Mouse (Mus musculus) hindbrain, embryonic 12.5 days (tissue): ENCODE results near the gene Hcrt. TPM values are rescaled to one million over a fixed set of nuclear protein-coding genes. Genes with fewer than 3 reads are reported as not detected.

Source experiments
- ATAC-seq: fragments of 200-750 bp; cut with Nextera tagmentation; 2 replicates; pipeline ENCODE4 v1.8.0; 2017; ENCODE audit warnings: moderate TSS enrichment; ENCODE audit not compliant: low FRiP score
- H3K27ac ChIP-seq: fragments of 300-500 bp; sonication (generic); 2 replicates; pipeline ENCODE4 v1.5.1; 2016; ENCODE audit warnings: mild to moderate bottlenecking
- H3K27me3 ChIP-seq: fragments of 300-500 bp; sonication (generic); 2 replicates; pipeline ENCODE4 v1.6.1; 2016; ENCODE audit warnings: mild to moderate bottlenecking
- H3K36me3 ChIP-seq: fragments of 300-500 bp; sonication (generic); 2 replicates; pipeline ENCODE4 v1.6.1; 2016; ENCODE audit warnings: mild to moderate bottlenecking
- H3K4me1 ChIP-seq: fragments of 300-500 bp; sonication (generic); 2 replicates; pipeline ENCODE4 v1.6.1; 2016
- H3K4me2 ChIP-seq: fragments of 300-500 bp; sonication (generic); replicated peaks from 2 replicates; pipeline ENCODE4 v1.6.1; 2016; ENCODE audit warnings: mild to moderate bottlenecking
- H3K4me3 ChIP-seq: fragments of 300-500 bp; sonication (generic); 2 replicates; pipeline ENCODE4 v1.5.1; 2016; ENCODE audit warnings: mild to moderate bottlenecking
- H3K9ac ChIP-seq: fragments of 300-500 bp; sonication (generic); 2 replicates; pipeline ENCODE4 v1.6.1; 2016; ENCODE audit warnings: mild to moderate bottlenecking, moderate library complexity
- H3K9me3 ChIP-seq: fragments of 300-500 bp; sonication (generic); replicated peaks from 2 replicates; pipeline ENCODE4 v1.6.1; 2016; ENCODE audit warnings: mild to moderate bottlenecking
- WGBS: fragments of 180-500 bp; shearing (Covaris S2); methylation state at CpG from one replicate; pipeline ENCODE4 v1.1.7; 2016; 5-methylcytosine and 5-hydroxymethylcytosine counted together
- polyA plus RNA-seq: library from polyadenylated mRNA; unstranded; fragments of >200 nt; fragmentation: Nextera tagmentation; extraction: Ambion mirVana; gene quantifications from 2 replicates; pipeline ENCODE4 v1.2.1, GENCODE M21; 2016

Gene Hcrt
- polyA plus RNA-seq, 1 experiment from 2014 or later, result not detected

- H3K9me3 ChIP-seq, result no peaks in the 10 kb centered on the region
- no peak overlapping the region for H3K4me3 ChIP-seq
- no peak for ATAC-seq
- H3K9ac ChIP-seq, result no peak overlapping the region
- peaks cover 5% of the 10 kb centered on the region; the same call in 1 of the 2 replicates for H3K27me3 ChIP-seq
- 86% methylated on average over 6 of the region's 6 CpGs for WGBS
- H3K27ac ChIP-seq, result no peak overlapping the region
- H3K4me1 ChIP-seq, result peaks cover 30% of the 10 kb centered on the region
- H3K36me3 ChIP-seq, result peaks cover 51% of the 10 kb centered on the region
- no peak overlapping the region for H3K4me2 ChIP-seq
Measured at GRCm38 (mm10) chr11:100714948-100715347, 47.8 kb downstream of the Hcrt start.

- Histone ChIP-seq H3K4me1 (peaks cover 30% of the 10 kb centered on the region), H3K4me3 (no peak overlapping the region), H3K9me3 (no peaks in the 10 kb centered on the region), H3K9ac (no peak overlapping the region), H3K4me2 (peak overlapping the region; percentile 45; the same call in 1 of the 2 replicates), H3K36me3 (peaks cover 52% of the 10 kb centered on the region), H3K27ac (peak overlapping the region; percentile 44; the same call in 1 of the 2 replicates), H3K27me3 (peaks cover 5% of the 10 kb centered on the region; the same call in 1 of the 2 replicates)
- ATAC-seq, result no peak
- 50% methylated on average over 6 of the region's 6 CpGs for WGBS
Measured at GRCm38 (mm10) chr11:100714534-100714915, 48.2 kb downstream of the Hcrt start.

GRCm38 (mm10) chr11:100713735-100714533 lies 48.8 kb downstream of the Hcrt start, which contains the start of gene Hspb9:
Gene Hspb9 (plus strand): TSS chr11:100713850.
- Histone ChIP-seq H3K4me1 (peaks cover 30% of the 10 kb centered on the region), H3K4me2 (peak within 1 kb of the TSS; percentile 70), H3K9me3 (no peaks in the 10 kb centered on the region), H3K9ac (peak within 1 kb of the TSS; percentile 47), H3K4me3 (peak within 1 kb of the TSS; percentile 12), H3K27ac (peak within 1 kb of the TSS; percentile 44; the same call in 1 of the 2 replicates), H3K36me3 (peaks cover 53% of the 10 kb centered on the region), H3K27me3 (peaks cover 5% of the 10 kb centered on the region; the same call in 1 of the 2 replicates)
- ATAC-seq, result no peak
- 6% methylated on average over 38 of the region's 38 CpGs for whole genome bisulfite sequencing

GRCm38 (mm10) chr11:100713174-100713573 lies 49.6 kb downstream of the Hcrt start:
- H3K27me3 ChIP-seq, result peaks cover 5% of the 10 kb centered on the region; the same call in 1 of the 2 replicates
- 58% methylated on average over 4 of the region's 4 CpGs for WGBS
- H3K27ac ChIP-seq, result no peak overlapping the region
- peaks cover 30% of the 10 kb centered on the region for H3K4me1 ChIP-seq
- H3K9me3 ChIP-seq, result no peaks in the 10 kb centered on the region
- peak overlapping the region; percentile 47; the same call in 1 of the 2 replicates for H3K9ac ChIP-seq
- H3K4me2 ChIP-seq, result peak overlapping the region; percentile 45
- ATAC-seq, result no peak
- peaks cover 53% of the 10 kb centered on the region for H3K36me3 ChIP-seq
- H3K4me3 ChIP-seq, result peak overlapping the region; percentile 12; the same call in 1 of the 2 replicates

GRCm38 (mm10) chr11:100711783-100712615 lies 50.7 kb downstream of the Hcrt start, which contains the start of gene Kat2a:
Gene Kat2a (minus strand): TSS chr11:100712465.
- Histone ChIP-seq H3K36me3 (peaks cover 53% of the 10 kb centered on the region), H3K4me1 (peaks cover 30% of the 10 kb centered on the region), H3K4me3 (peak within 1 kb of the TSS; percentile 86), H3K27me3 (peaks cover 5% of the 10 kb centered on the region; the same call in 1 of the 2 replicates), H3K9me3 (no peaks in the 10 kb centered on the region), H3K9ac (peak within 1 kb of the TSS; percentile 80), H3K27ac (peak within 1 kb of the TSS; percentile 77), H3K4me2 (peak within 1 kb of the TSS; percentile 70)
- 2% methylated on average over 37 of the region's 48 CpGs for WGBS
- peak; percentile 85 for ATAC-seq

Other genes with a start within 250 kb of the Hcrt start
- gene Acly, start 234.9 kb downstream of the Hcrt start, polyA plus RNA-seq, result 348 and 359 TPM in 2 replicates
- gene Ttc25, start 217.3 kb downstream of the Hcrt start, polyA plus RNA-seq, result 2.7 and 3.2 TPM in 2 replicates
- gene Cnp, start 188.0 kb downstream of the Hcrt start, polyA plus RNA-seq, result 29.1 and 29.2 TPM in 2 replicates
- gene Nkiras2, start 143.7 kb downstream of the Hcrt start, polyA plus RNA-seq, result 101 and 109 TPM in 2 replicates
- gene Dnajc7, start 142.8 kb downstream of the Hcrt start, polyA plus RNA-seq, result 307 and 311 TPM in 2 replicates
- 0.53 and 0.74 TPM in 2 replicates for gene Zfp385c, start 70.5 kb downstream of the Hcrt start, polyA plus RNA-seq
- gene Dhx58, start 58.7 kb downstream of the Hcrt start, polyA plus RNA-seq, result 1.4 and 2.7 TPM in 2 replicates
- gene Kat2a, start 50.5 kb downstream of the Hcrt start, polyA plus RNA-seq, result 61.4 and 61.8 TPM in 2 replicates
- 0.35 and 0.38 TPM in 2 replicates for gene Hspb9, start 49.1 kb downstream of the Hcrt start, polyA plus RNA-seq
- 17.7 and 19.9 TPM in 2 replicates for gene Rab5c, start 24.7 kb downstream of the Hcrt start, polyA plus RNA-seq
- gene Kcnh4, start 3.0 kb downstream of the Hcrt start, polyA plus RNA-seq, result 6.0 and 6.2 TPM in 2 replicates
- gene Ghdc, start 8.0 kb upstream of the Hcrt start, polyA plus RNA-seq, result 4.4 and 4.7 TPM in 2 replicates
- gene Stat5b, start 87.8 kb upstream of the Hcrt start, polyA plus RNA-seq, result 17.3 and 20.5 TPM in 2 replicates
- gene Stat5a, start 96.4 kb upstream of the Hcrt start, polyA plus RNA-seq, result 1.4 and 2.8 TPM in 2 replicates
- 41.4 and 47.4 TPM in 2 replicates for gene Stat3, start 176.6 kb upstream of the Hcrt start, polyA plus RNA-seq
- gene Cavin1, start 208.0 kb upstream of the Hcrt start, polyA plus RNA-seq, result 51.4 and 63.2 TPM in 2 replicates
- 70.2 and 74.1 TPM in 2 replicates for gene Atp6v0a1, start 246.5 kb upstream of the Hcrt start, polyA plus RNA-seq